Mouse (Mus musculus) cerebellum, postnatal 10 days (tissue): ENCODE measurements at regions not wholly inside any gene's neighbourhood (a gene's known extent, or its start where the extent isn't known, plus 50 kb on each side); places are given as distances from the start of the nearest gene placed in this dataset.
A peak's percentile ranks its signal among the peaks of the same experiment; 100 is the strongest.

Experiments used
- DNase-seq, 2 experiments: peaks; one replicate each; pipeline ENCODE4 v3.0.0; 2021; ENCODE audit warnings: mixed read lengths in 2 of 2

GRCm38 (mm10) chr14:89242159-89242558, 771.0 kb upstream of the Pcdh20 start:
- no peak for DNase-seq

GRCm38 (mm10) chr14:89236501-89236900, 765.3 kb upstream of the Pcdh20 start:
- no peak for DNase-seq

- no peak for DNase-seq
Measured at GRCm38 (mm10) chr14:89230482-89230881, 759.3 kb upstream of the Pcdh20 start.

- DNase-seq: no peak
Measured at GRCm38 (mm10) chr14:89217390-89217789, 746.2 kb upstream of the Pcdh20 start.

GRCm38 (mm10) chr14:89181386-89181979, 710.3 kb upstream of the Pcdh20 start:
- peak; percentile 14 to 52 for DNase-seq

- no peak for DNase-seq
Measured at GRCm38 (mm10) chr14:89142994-89143686, 671.9 kb upstream of the Pcdh20 start.

- peak; percentile 73 to 81 for DNase-seq
Measured at GRCm38 (mm10) chr14:89099296-89099695, 628.1 kb upstream of the Pcdh20 start.

GRCm38 (mm10) chr14:89089661-89090060, 618.5 kb upstream of the Pcdh20 start:
- DNase-seq: no peak

- DNase-seq: no peak
Measured at GRCm38 (mm10) chr14:89076014-89076413, 604.8 kb upstream of the Pcdh20 start.

GRCm38 (mm10) chr14:89063971-89064370, 592.8 kb upstream of the Pcdh20 start:
- no peak for DNase-seq

GRCm38 (mm10) chr14:89062583-89063436, 591.6 kb upstream of the Pcdh20 start:
- DNase-seq: no peak

- no peak for DNase-seq
Measured at GRCm38 (mm10) chr14:89061319-89061718, 590.1 kb upstream of the Pcdh20 start.

GRCm38 (mm10) chr14:89034390-89034789, 563.2 kb upstream of the Pcdh20 start:
- peak; percentile 5 to 72 for DNase-seq

- DNase-seq: no peak
Measured at GRCm38 (mm10) chr14:89011440-89011839, 540.2 kb upstream of the Pcdh20 start.

- no peak for DNase-seq
Measured at GRCm38 (mm10) chr14:89009648-89010047, 538.5 kb upstream of the Pcdh20 start.

GRCm38 (mm10) chr14:88981895-88982294, 510.7 kb upstream of the Pcdh20 start:
- peak; percentile 37 to 63 for DNase-seq

- DNase-seq: peak; percentile 7 to 22
Measured at GRCm38 (mm10) chr14:88976007-88976406, 504.8 kb upstream of the Pcdh20 start.

GRCm38 (mm10) chr14:88934569-88934968, 463.4 kb upstream of the Pcdh20 start:
- DNase-seq: no peak
